Mouse (Mus musculus) adrenal gland, adult 18-20 months (tissue): ENCODE data around the gene Ddx47. TPM values are rescaled to one million over a fixed set of nuclear protein-coding genes. Genes with fewer than 3 reads are reported as not detected.
A peak's percentile ranks its signal among the peaks of the same experiment; 100 is the strongest.

Experiments
- DNase-seq, 2 experiments: peaks; one replicate each; pipeline ENCODE4 v3.0.0; 2021 to 2022; ENCODE audit warnings: low spot score in 2 of 2
- total RNA-seq, 2 experiments: library from RNA; stranded (reverse); gene quantifications; 1 replicate in 1 of 2; 2 replicates in 1 of 2; pipeline ENCODE4 v1.2.3; 2021

Gene Ddx47
- total RNA-seq, 2 experiments from 2014 or later = 61.2 to 62.1 TPM

GRCm38 (mm10) chr6:135001991-135002390 lies 9.4 kb upstream of the Ddx47 start:
- no peak for DNase-seq

GRCm38 (mm10) chr6:135006372-135006771 lies 5.0 kb upstream of the Ddx47 start:
- DNase-seq = no peak

GRCm38 (mm10) chr6:135011734-135012116 lies 313 bp downstream of the Ddx47 start:
- peak in 1 of 2 experiments; percentile 25 for DNase-seq

- no peak for DNase-seq
Measured at GRCm38 (mm10) chr6:135017211-135017610, 5.8 kb downstream of the Ddx47 start.

- DNase-seq = no peak
Measured at GRCm38 (mm10) chr6:135019564-135019963, 8.2 kb downstream of the Ddx47 start.

GRCm38 (mm10) chr6:135021633-135022032 lies 10.2 kb downstream of the Ddx47 start:
- no peak for DNase-seq

GRCm38 (mm10) chr6:135023379-135023778 lies 12.0 kb downstream of the Ddx47 start:
- DNase-seq = no peak

GRCm38 (mm10) chr6:135024781-135025420 lies 13.5 kb downstream of the Ddx47 start:
- DNase-seq = no peak

- DNase-seq = peak in 1 of 2 experiments; percentile 5
Measured at GRCm38 (mm10) chr6:135026232-135026631, 14.8 kb downstream of the Ddx47 start.

- peak in 1 of 2 experiments; percentile 28 for DNase-seq
Measured at GRCm38 (mm10) chr6:135026755-135027154, 15.3 kb downstream of the Ddx47 start.

- DNase-seq = no peak
Measured at GRCm38 (mm10) chr6:135029246-135029645, 17.8 kb downstream of the Ddx47 start.

- no peak for DNase-seq
Measured at GRCm38 (mm10) chr6:135038674-135039073, 27.3 kb downstream of the Ddx47 start.

- no peak for DNase-seq
Measured at GRCm38 (mm10) chr6:135040275-135040871, 29.0 kb downstream of the Ddx47 start.

GRCm38 (mm10) chr6:135041930-135042329 lies 30.5 kb downstream of the Ddx47 start:
- no peak for DNase-seq

- DNase-seq = no peak
Measured at GRCm38 (mm10) chr6:135047276-135047675, 35.9 kb downstream of the Ddx47 start.

- no peak for DNase-seq
Measured at GRCm38 (mm10) chr6:135048509-135048908, 37.1 kb downstream of the Ddx47 start.

- DNase-seq = no peak
Measured at GRCm38 (mm10) chr6:135048956-135049355, 37.5 kb downstream of the Ddx47 start.

GRCm38 (mm10) chr6:135053789-135054188 lies 42.4 kb downstream of the Ddx47 start:
- no peak for DNase-seq

GRCm38 (mm10) chr6:135055882-135056281 lies 44.5 kb downstream of the Ddx47 start:
- DNase-seq = no peak

GRCm38 (mm10) chr6:135060728-135061127 lies 49.3 kb downstream of the Ddx47 start:
- DNase-seq = no peak

GRCm38 (mm10) chr6:135064621-135065020 lies 53.2 kb downstream of the Ddx47 start:
- DNase-seq = no peak

- DNase-seq = peak; percentile 18 to 31
Measured at GRCm38 (mm10) chr6:135065236-135065957, 54.0 kb downstream of the Ddx47 start, which contains the start of gene Gprc5a. Gprc5a (plus strand) TSS chr6:135065651.
